Mouse (Mus musculus): ENCODE results near the gene Pgpep1l. TPM values are rescaled to one million over a fixed set of nuclear protein-coding genes. Genes with fewer than 3 reads are reported as not detected.

The Pgpep1l gene
- polyA plus RNA-seq, 1 experiment from 2014 or later, result not detected

DNA sequence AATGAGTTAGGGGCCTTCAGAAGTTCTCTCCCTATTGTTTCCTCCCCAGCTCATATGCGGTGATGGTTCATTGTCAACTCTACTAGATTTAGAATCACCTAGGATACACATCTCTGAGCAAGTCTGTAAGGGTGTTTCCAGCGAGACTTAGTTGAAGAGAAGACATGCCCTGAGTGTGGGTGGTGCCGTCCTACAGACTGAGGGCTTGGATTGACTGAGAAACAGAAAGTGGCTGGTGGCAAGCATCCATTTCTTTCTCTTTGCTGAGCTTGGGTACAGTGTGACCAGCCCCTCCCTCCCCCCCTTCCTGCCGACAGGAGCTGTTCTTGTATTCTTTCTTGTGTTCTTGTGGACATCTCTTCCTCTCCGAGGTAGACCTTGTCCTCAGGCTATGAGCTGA lies 17.3 kb upstream of the Pgpep1l start:
- Histone ChIP-seq H3K27me3 (ENCODE audit: control insufficient read depth, insufficient read depth, low read length) (no peaks in the 10 kb centered on the region), H3K4me2 (ENCODE audit: low read depth, low read length) (no peak overlapping the region), H3K9me3 (replicated peaks; ENCODE audit: control insufficient read depth, low read length) (no peaks in the 10 kb centered on the region), H3K27ac (replicated peaks; ENCODE audit: low read depth, low read length) (no peak overlapping the region), H3K9ac (replicated peaks; ENCODE audit: low read length) (no peak overlapping the region), H3K36me3 (replicated peaks; ENCODE audit: control insufficient read depth, insufficient read depth, low read depth, low read length) (no peaks in the 10 kb centered on the region), H3K4me3 (ENCODE audit: low read depth, low read length) (no peak overlapping the region), H3K4me1 (ENCODE audit: control insufficient read depth, insufficient read depth, low read length) (peaks cover under 1% of the 10 kb centered on the region; the same call in 1 of the 2 replicates)
- ATAC-seq (replicated peaks; ENCODE audit: insufficient number of reproducible peaks, low FRiP score, low TSS enrichment, low read depth) (no peak), DNase-seq (ENCODE audit: low spot score) (no peak)
- 76% methylated on average over 5 of the region's 5 CpGs for WGBS

- Histone ChIP-seq H3K9ac (replicated peaks; ENCODE audit: low read length) (no peak overlapping the region), H3K9me3 (replicated peaks; ENCODE audit: control insufficient read depth, low read length) (no peaks in the 10 kb centered on the region), H3K4me2 (ENCODE audit: low read depth, low read length) (no peak overlapping the region), H3K27ac (replicated peaks; ENCODE audit: low read depth, low read length) (no peak overlapping the region), H3K4me1 (ENCODE audit: control insufficient read depth, insufficient read depth, low read length) (peaks cover 5% of the 10 kb centered on the region; the same call in 1 of the 2 replicates), H3K4me3 (ENCODE audit: low read depth, low read length) (no peak overlapping the region), H3K36me3 (replicated peaks; ENCODE audit: control insufficient read depth, insufficient read depth, low read depth, low read length) (no peaks in the 10 kb centered on the region), H3K27me3 (ENCODE audit: control insufficient read depth, insufficient read depth, low read length) (no peaks in the 10 kb centered on the region)
- DNase-seq (ENCODE audit: low spot score) (no peak), ATAC-seq (replicated peaks; ENCODE audit: insufficient number of reproducible peaks, low FRiP score, low TSS enrichment, low read depth) (no peak)
- WGBS, result 93% methylated on average over 19 of the region's 19 CpGs
Measured at GRCm38 (mm10) chr7:68280352-68280869, 16.4 kb upstream of the Pgpep1l start.

DNA sequence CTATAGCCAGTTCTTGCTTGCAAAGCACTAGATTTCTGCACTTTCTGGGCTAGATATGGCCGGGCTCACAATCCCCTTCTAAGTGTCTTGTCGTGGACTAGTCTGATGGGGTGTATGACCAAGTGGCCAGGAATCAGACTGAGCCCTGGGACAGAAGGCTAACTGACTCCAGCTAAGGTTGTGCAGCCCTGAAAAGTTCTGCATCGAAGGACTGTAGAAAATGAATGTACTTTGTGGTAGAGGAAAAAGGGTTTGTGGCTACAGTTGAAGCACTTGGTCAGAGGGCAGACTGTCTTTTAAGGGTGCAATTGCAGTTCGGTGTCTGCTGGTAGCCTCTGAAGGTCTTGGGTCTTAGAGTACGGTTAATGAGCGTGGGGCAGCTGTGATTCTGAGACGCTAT lies 15.4 kb upstream of the Pgpep1l start:
- WGBS, result 84% methylated on average over 7 of the region's 7 CpGs
- no peaks in the 10 kb centered on the region for H3K9me3 ChIP-seq (replicated peaks; ENCODE audit: control insufficient read depth, low read length)
- H3K27ac ChIP-seq (replicated peaks; ENCODE audit: low read depth, low read length), result no peak overlapping the region
- peaks cover 5% of the 10 kb centered on the region; the same call in 1 of the 2 replicates for H3K4me1 ChIP-seq (ENCODE audit: control insufficient read depth, insufficient read depth, low read length)
- H3K27me3 ChIP-seq (ENCODE audit: control insufficient read depth, insufficient read depth, low read length), result no peaks in the 10 kb centered on the region
- DNase-seq (ENCODE audit: low spot score), result no peak
- no peak overlapping the region for H3K4me2 ChIP-seq (ENCODE audit: low read depth, low read length)
- ATAC-seq (replicated peaks; ENCODE audit: insufficient number of reproducible peaks, low FRiP score, low TSS enrichment, low read depth), result no peak
- no peak overlapping the region for H3K4me3 ChIP-seq (ENCODE audit: low read depth, low read length)
- no peaks in the 10 kb centered on the region for H3K36me3 ChIP-seq (replicated peaks; ENCODE audit: control insufficient read depth, insufficient read depth, low read depth, low read length)
- no peak overlapping the region for H3K9ac ChIP-seq (replicated peaks; ENCODE audit: low read length)

DNA sequence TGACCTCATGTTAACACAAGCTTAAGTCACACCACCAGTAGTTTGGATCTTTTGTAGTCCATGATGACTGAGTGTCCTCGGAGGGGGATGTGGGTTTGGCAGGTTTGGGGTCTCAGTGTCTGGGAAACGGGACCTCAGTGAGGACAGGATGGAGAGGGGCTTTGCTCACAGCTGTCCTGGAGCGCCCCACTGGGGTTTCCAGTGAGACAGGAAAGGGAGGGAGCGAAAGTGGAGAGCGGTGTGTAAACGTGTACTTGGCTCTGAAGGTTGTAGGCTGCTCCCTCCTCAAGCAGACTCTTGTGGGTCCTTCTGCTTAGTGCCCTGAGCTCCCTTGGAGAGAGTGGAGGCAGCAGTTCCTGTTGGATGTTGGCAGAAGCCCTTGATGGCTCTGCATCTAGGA lies 14.9 kb upstream of the Pgpep1l start:
- Histone ChIP-seq H3K4me1 (ENCODE audit: control insufficient read depth, insufficient read depth, low read length) (peaks cover 5% of the 10 kb centered on the region; the same call in 1 of the 2 replicates), H3K9me3 (replicated peaks; ENCODE audit: control insufficient read depth, low read length) (no peaks in the 10 kb centered on the region), H3K9ac (replicated peaks; ENCODE audit: low read length) (no peak overlapping the region), H3K4me2 (ENCODE audit: low read depth, low read length) (no peak overlapping the region), H3K36me3 (replicated peaks; ENCODE audit: control insufficient read depth, insufficient read depth, low read depth, low read length) (no peaks in the 10 kb centered on the region), H3K4me3 (ENCODE audit: low read depth, low read length) (no peak overlapping the region), H3K27me3 (ENCODE audit: control insufficient read depth, insufficient read depth, low read length) (no peaks in the 10 kb centered on the region), H3K27ac (replicated peaks; ENCODE audit: low read depth, low read length) (no peak overlapping the region)
- 67% methylated on average over 6 of the region's 6 CpGs for WGBS
- no peak for DNase-seq (ENCODE audit: low spot score)
- no peak for ATAC-seq (replicated peaks; ENCODE audit: insufficient number of reproducible peaks, low FRiP score, low TSS enrichment, low read depth)

DNA sequence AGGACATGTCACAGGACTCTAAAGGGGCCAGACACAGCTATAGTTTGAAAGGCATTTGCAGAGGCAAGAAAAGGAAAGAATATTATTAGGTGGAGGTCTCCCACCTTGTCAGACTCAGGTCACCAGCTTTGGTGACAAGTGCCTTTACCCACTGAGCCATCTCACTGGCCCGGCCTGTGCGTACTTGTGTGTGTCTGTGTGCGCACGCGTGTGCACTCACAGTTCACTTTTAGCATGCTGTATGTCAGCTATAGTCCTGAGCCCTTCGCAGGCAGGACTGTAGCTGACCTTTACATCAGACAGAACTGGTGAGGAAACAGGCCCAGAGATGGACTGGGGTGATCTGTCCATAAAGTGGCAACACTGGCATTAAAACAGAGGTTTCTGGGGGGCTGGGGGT lies 14.4 kb upstream of the Pgpep1l start:
- no peak for DNase-seq (ENCODE audit: low spot score)
- Histone ChIP-seq H3K27ac (replicated peaks; ENCODE audit: low read depth, low read length) (no peak overlapping the region), H3K9me3 (replicated peaks; ENCODE audit: control insufficient read depth, low read length) (no peaks in the 10 kb centered on the region), H3K36me3 (replicated peaks; ENCODE audit: control insufficient read depth, insufficient read depth, low read depth, low read length) (no peaks in the 10 kb centered on the region), H3K27me3 (ENCODE audit: control insufficient read depth, insufficient read depth, low read length) (no peaks in the 10 kb centered on the region), H3K9ac (replicated peaks; ENCODE audit: low read length) (no peak overlapping the region), H3K4me1 (ENCODE audit: control insufficient read depth, insufficient read depth, low read length) (peaks cover 5% of the 10 kb centered on the region; the same call in 1 of the 2 replicates), H3K4me3 (ENCODE audit: low read depth, low read length) (no peak overlapping the region), H3K4me2 (ENCODE audit: low read depth, low read length) (no peak overlapping the region)
- ATAC-seq (replicated peaks; ENCODE audit: insufficient number of reproducible peaks, low FRiP score, low TSS enrichment, low read depth), result no peak
- 92% methylated on average over 6 of the region's 6 CpGs for WGBS

DNA sequence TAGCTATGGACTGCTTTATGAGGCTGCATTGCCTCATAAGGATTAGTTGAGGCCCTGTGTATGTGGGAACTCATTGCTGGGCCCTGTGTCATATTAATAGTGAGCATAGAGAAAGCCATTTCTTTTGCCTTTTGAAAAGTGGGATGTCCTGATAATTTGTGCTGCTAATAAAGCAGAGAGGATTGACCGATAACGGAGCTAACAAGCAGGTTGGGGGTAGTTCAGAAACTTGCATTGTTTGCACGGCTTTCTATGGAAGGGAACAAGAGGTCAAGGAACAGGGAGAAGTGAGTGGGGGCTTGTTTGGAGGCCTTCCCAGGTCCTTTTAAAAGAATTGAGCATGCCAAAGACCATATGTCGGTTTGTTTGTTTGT lies 13.9 kb upstream of the Pgpep1l start:
- DNase-seq (ENCODE audit: low spot score) (no peak), ATAC-seq (replicated peaks; ENCODE audit: insufficient number of reproducible peaks, low FRiP score, low TSS enrichment, low read depth) (no peak)
- Histone ChIP-seq H3K9me3 (replicated peaks; ENCODE audit: control insufficient read depth, low read length) (no peaks in the 10 kb centered on the region), H3K36me3 (replicated peaks; ENCODE audit: control insufficient read depth, insufficient read depth, low read depth, low read length) (no peaks in the 10 kb centered on the region), H3K4me3 (ENCODE audit: low read depth, low read length) (no peak overlapping the region), H3K27me3 (ENCODE audit: control insufficient read depth, insufficient read depth, low read length) (no peaks in the 10 kb centered on the region), H3K4me1 (ENCODE audit: control insufficient read depth, insufficient read depth, low read length) (peaks cover 5% of the 10 kb centered on the region; the same call in 1 of the 2 replicates), H3K27ac (replicated peaks; ENCODE audit: low read depth, low read length) (0 out of 2 replicates have a peak overlapping the region, but pooled peaks have one; percentile 1), H3K9ac (replicated peaks; ENCODE audit: low read length) (no peak overlapping the region), H3K4me2 (ENCODE audit: low read depth, low read length) (no peak overlapping the region)
- 60% methylated on average over 4 of the region's 4 CpGs for WGBS

DNA sequence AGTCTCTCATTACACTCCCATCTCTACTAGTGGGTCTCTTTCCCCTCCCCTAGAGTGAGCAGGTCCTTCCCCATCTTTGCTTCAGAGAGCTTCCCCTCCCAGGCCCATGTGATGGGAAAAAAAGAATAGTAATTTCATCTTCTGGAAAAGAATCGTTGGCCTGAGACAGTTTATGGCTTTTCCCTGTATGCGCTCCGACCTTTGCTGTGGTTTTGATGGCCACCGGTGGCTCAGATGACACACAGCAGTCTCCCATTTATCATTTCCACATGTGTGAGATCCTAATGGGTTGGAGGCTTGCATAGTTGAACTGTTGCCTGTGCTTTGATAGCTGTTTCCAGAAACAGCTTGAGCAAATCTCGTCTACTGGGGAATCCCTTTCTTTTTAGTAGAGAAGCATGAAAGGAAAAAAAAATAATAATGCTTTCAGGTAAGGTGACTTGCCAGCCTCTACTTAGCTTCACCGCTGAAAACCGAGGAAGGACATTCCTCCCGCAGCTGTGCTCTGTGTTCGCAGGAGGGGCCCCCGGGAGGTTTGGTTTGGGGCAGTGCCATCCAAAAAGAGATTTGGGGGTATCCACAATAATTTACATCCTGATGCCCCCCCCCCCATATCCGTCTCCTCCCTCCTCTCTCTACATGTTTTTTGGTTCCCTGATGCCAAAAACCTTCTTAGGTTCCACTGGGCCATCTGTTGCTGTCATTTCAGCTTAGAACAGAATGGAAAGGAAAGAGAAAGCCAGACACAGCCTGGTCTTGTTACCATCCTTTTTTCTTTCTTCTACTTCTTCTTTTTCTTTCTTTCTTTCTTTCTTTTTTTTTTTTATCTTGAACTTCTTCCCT lies 13.2 kb upstream of the Pgpep1l start:
- no peaks in the 10 kb centered on the region for H3K27me3 ChIP-seq (ENCODE audit: control insufficient read depth, insufficient read depth, low read length)
- H3K36me3 ChIP-seq (replicated peaks; ENCODE audit: control insufficient read depth, insufficient read depth, low read depth, low read length), result no peaks in the 10 kb centered on the region
- peaks cover 5% of the 10 kb centered on the region; the same call in 1 of the 2 replicates for H3K4me1 ChIP-seq (ENCODE audit: control insufficient read depth, insufficient read depth, low read length)
- peak; percentile 80 for DNase-seq (ENCODE audit: low spot score)
- WGBS, result 17% methylated on average over 11 of the region's 11 CpGs
- H3K9ac ChIP-seq (replicated peaks; ENCODE audit: low read length), result no peak overlapping the region
- H3K27ac ChIP-seq (replicated peaks; ENCODE audit: low read depth, low read length), result no peak overlapping the region
- no peak overlapping the region for H3K4me2 ChIP-seq (ENCODE audit: low read depth, low read length)
- no peak for ATAC-seq (replicated peaks; ENCODE audit: insufficient number of reproducible peaks, low FRiP score, low TSS enrichment, low read depth)
- H3K9me3 ChIP-seq (replicated peaks; ENCODE audit: control insufficient read depth, low read length), result no peaks in the 10 kb centered on the region
- H3K4me3 ChIP-seq (ENCODE audit: low read depth, low read length), result no peak overlapping the region
